In the genomic region with DNA sequence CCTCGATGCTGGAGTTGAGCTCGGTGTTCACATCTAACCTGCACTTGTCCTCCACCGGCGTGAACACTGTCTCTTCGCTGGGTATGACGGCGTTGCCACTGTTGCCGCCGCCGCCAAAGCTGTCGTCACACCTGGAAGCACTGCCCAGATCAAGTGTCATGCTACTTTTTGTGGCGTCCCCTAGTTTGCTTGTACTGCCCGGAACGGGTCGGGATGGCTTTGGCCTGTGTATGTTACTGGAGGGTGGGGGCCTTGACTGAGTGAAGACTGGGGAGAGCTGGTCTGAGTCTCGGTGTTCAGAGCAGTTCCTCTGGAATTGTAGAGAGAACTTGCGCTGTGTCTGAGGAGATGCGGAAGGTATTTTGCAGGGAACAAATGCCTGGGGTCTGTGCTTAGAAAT, we compare ENCODE assay signal across 19 mouse cellular contexts. TPM values are rescaled to one million over a fixed set of nuclear protein-coding genes. Genes with fewer than 3 reads are reported as not detected.
DNase-seq lines count a peak whose midpoint lies in the region; ATAC-seq and TF ChIP-seq lines count a peak whose summit lies in the region.
"Had no signal": no experiment of that assay in that cellular context is flagged by ENCODE, and none has a peak within 500 bp of the region (broad histone marks: within the 10 kb centered on the region; RNA-seq: fewer than 3 reads in every experiment).

No protein-coding gene starts in this region.

- ATAC-seq in G1E (ENCODE audit: extremely low read depth, insufficient number of reproducible peaks, low FRiP score, poor library complexity, severe bottlenecking), result no peak
- no peak for ATAC-seq in megakaryocyte-erythroid progenitor cell, adult 5-6 weeks (replicated peaks; ENCODE audit: low FRiP score, low TSS enrichment, poor library complexity, severe bottlenecking)
- ATAC-seq: activated CD4-positive, CD25-positive, alpha-beta regulatory T cell, adult 4 months; forebrain, embryonic 13.5 days; forebrain, embryonic 15.5 days; forebrain, postnatal 0 days; Patski had no signal

- TF ChIP-seq CTCF in G1E (IDR thresholded peaks at IDR 0.05; ENCODE audit: low read depth, low read length), result no peak
- 0 out of 2 replicates have a peak, but pooled peaks have one; percentile 4 for TF ChIP-seq CTCF in small intestine, adult 2 months (IDR thresholded peaks at IDR 0.05; ENCODE audit: extremely low read depth, insufficient read length, insufficient replicate concordance, low read depth, low read length)

- H3K27ac ChIP-seq in small intestine, adult 2 months (ENCODE audit: insufficient read depth, low read depth, low read length), result no peak overlapping the region
- H3K27ac ChIP-seq: embryonic facial prominence, embryonic 10.5 days; embryonic facial prominence, embryonic 12.5 days; forebrain, embryonic 13.5 days; forebrain, embryonic 15.5 days had no signal

- peak; percentile 2 for DNase-seq in kidney, adult 18-20 months
- DNase-seq in kidney, postnatal 10 days, result no peak
- DNase-seq in G1E (ENCODE audit: low spot score), result no peak
- DNase-seq: adrenal gland, adult 8-10 months; adrenal gland, postnatal 14 days; adrenal gland, postnatal 36 days; cerebellum, adult 11-12 months; cerebellum, adult 2 months; cerebellum, adult 9-10 months; cerebellum, postnatal 25 days; forebrain, postnatal 0 days had no signal

- no peaks in the 10 kb centered on the region for H3K9me3 ChIP-seq in G1E (replicated peaks)
- H3K9me3 ChIP-seq: embryonic facial prominence, embryonic 12.5 days; forebrain, embryonic 13.5 days; forebrain, embryonic 15.5 days had no signal

- no peak for TF ChIP-seq POLR2A in small intestine, adult 2 months (IDR thresholded peaks at IDR 0.05; ENCODE audit: low read depth, low read length)

- H3K4me3 ChIP-seq in G1E (ENCODE audit: low read depth, low read length), result 0 out of 2 replicates have a peak overlapping the region, but pooled peaks have one; percentile 23
- H3K4me3 ChIP-seq in small intestine, adult 2 months (ENCODE audit: low read depth, low read length), result no peak overlapping the region
- H3K4me3 ChIP-seq: embryonic facial prominence, embryonic 10.5 days; embryonic facial prominence, embryonic 12.5 days; forebrain, embryonic 13.5 days; forebrain, embryonic 15.5 days had no signal

- WGBS in small intestine, adult 2 months, result 96% methylated on average over 18 of the region's 18 CpGs

- H3K4me1 ChIP-seq in G1E (ENCODE audit: insufficient read depth, low read depth, low read length), result peaks cover 4% of the 10 kb centered on the region; the same call in 1 of the 2 replicates
- no peaks in the 10 kb centered on the region for H3K4me1 ChIP-seq in small intestine, adult 2 months (ENCODE audit: control insufficient read depth, insufficient read depth, insufficient read length, low read length)
- H3K4me1 ChIP-seq: embryonic facial prominence, embryonic 10.5 days; embryonic facial prominence, embryonic 12.5 days; forebrain, embryonic 13.5 days; forebrain, embryonic 15.5 days had no signal

- H3K36me3 ChIP-seq in G1E (replicated peaks), result peaks cover 97% of the 10 kb centered on the region
- H3K36me3 ChIP-seq in small intestine, adult 2 months (ENCODE audit: control insufficient read depth, insufficient read depth, low read length), result peaks cover 89% of the 10 kb centered on the region

- H3K27me3 ChIP-seq in G1E (ENCODE audit: insufficient read depth, low read length), result no peaks in the 10 kb centered on the region
- no peaks in the 10 kb centered on the region for H3K27me3 ChIP-seq in small intestine, adult 2 months (ENCODE audit: control insufficient read depth, insufficient read depth, low read length)
- H3K27me3 ChIP-seq: embryonic facial prominence, embryonic 12.5 days; forebrain, embryonic 13.5 days; forebrain, embryonic 15.5 days; Patski had no signal

RNA-seq across cellular contexts. Expression of a gene that starts 53.4 kb away (rescaled TPM):
- total RNA-seq in G1E (2014; fragmentation: Nextera tagmentation) (51.7 and 51.8 TPM in 2 replicates), G1E (2017) (74.5 and 99.2 TPM in 2 replicates)
- polyA plus RNA-seq in G1E (2012), result 23.7 and 24.6 TPM in 2 replicates
- 5.1 and 15.0 TPM in 2 replicates for polyA plus RNA-seq in small intestine, adult 2 months (2012; rRNA removed)
- total RNA-seq in megakaryocyte-erythroid progenitor cell, adult 5-6 weeks (2014; fragmentation: Nextera tagmentation), result 12.2 and 13.6 TPM in 2 replicates
- 10.7 and 36.0 TPM in 2 replicates for total RNA-seq in megakaryocyte-erythroid progenitor cell, adult 5-6 weeks (2017)
